Mouse (Mus musculus) cerebellum, adult 2 months (tissue): ENCODE data around the gene Dpf1.

Source experiments
- CTCF ChIP-seq: fragments of 200-500 bp; IDR thresholded peaks from 2 replicates; pipeline ENCODE4 v1.5.1; 2011; ENCODE audit warnings: low read depth, mild to moderate bottlenecking, control low read depth, low read length, moderate library complexity, borderline replicate concordance; ENCODE audit not compliant: insufficient read depth
- POLR2A ChIP-seq: fragments of 200-500 bp; IDR thresholded peaks from 2 replicates; pipeline ENCODE4 v1.6.1; 2011; ENCODE audit warnings: low read length, control low read depth, borderline replicate concordance; ENCODE audit not compliant: insufficient read depth

GRCm38 (mm10) chr7:29290691-29291485 lies 12.9 kb upstream of the Dpf1 start:
- TF ChIP-seq POLR2A (no peak), CTCF (no peak)
